Mouse (Mus musculus) C2C12 (cell line): ENCODE results near the gene Sf3b2.

ENCODE experiments used
- CTCF ChIP-seq: IDR thresholded peaks from one replicate; pipeline ENCODE4 v1.5.1; 2011; ENCODE audit not compliant: control insufficient read depth, insufficient read depth, insufficient read length
- MAX ChIP-seq: IDR thresholded peaks from one replicate; pipeline ENCODE4 v1.6.1; 2011; ENCODE audit warnings: mild to moderate bottlenecking, control low read depth
- MYOG ChIP-seq: IDR thresholded peaks from one replicate; pipeline ENCODE4 v1.6.1; 2011; ENCODE audit not compliant: control insufficient read depth, insufficient read length; ENCODE audit errors: extremely low read depth

DNA sequence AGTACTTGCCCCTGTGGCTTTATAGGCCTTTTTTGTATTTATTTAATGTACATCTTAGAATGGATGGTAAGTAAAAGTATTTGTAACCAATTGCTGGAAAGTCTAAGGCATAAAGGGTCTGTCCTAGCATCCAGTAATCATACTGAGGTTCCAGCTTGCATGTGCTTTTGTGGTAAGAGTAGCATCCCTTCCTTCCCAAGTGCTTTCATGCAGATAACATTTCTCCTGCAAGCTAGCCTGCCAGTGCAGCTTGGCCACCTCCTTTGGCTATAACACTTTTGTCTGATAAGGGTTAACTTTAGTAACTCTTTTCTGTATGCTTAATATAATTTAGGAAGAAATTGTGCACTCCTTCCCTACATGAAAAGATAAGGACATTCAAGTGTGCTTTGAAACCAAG, 27.2 kb downstream of the Sf3b2 start:
- no peak for TF ChIP-seq CTCF
- TF ChIP-seq MYOG = no peak
- TF ChIP-seq MAX = no peak
